ENCODE assay signal across 8 mouse cellular contexts in the genomic region with DNA sequence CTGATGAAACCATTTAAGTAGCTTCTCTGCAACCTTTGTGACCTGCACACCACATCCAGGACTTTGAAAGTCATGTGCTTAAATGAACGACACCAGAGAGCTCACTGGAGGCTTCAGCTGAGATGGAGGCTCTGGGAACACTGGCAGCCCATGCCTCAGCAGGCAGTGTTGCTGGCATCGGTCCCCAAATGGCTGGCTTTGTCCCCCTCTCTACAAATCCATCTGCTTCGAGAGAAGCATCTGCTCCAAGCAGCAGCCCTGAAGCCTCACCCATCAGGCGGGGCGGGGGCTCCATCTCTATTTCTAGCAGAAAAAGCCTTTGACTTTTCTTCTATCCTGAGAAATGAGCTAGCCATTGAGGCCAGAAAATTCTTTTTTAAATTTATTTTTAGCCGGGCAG.
DNase-seq lines count a peak whose midpoint lies in the region; ATAC-seq and TF ChIP-seq lines count a peak whose summit lies in the region.

No protein-coding gene starts in this region.

- TF ChIP-seq POLR2A in brain, embryonic 14.5 days (IDR thresholded peaks at IDR 0.05; ENCODE audit: borderline replicate concordance, extremely low read depth, insufficient read depth, insufficient read length, poor library complexity, severe bottlenecking) = no peak

- intact Hi-C loops in left cerebral cortex, postnatal 14 days (cut with DNase I) = loop anchor here (5.0 kb wide), 1 partner anchor 76 kb away; no protein-coding TSS in a partner anchor

- peak; percentile 32 for DNase-seq in gastrocnemius, postnatal 10 days
- no peak for DNase-seq in gastrocnemius, adult 8-10 months (ENCODE audit: low spot score in 2 of 2)
- peak; percentile 92 for DNase-seq in brain, embryonic 14.5 days (ENCODE audit: low read depth)
- DNase-seq in frontal cortex, postnatal 10 days (ENCODE audit: low spot score in 2 of 2) = peak; percentile 65 to 68
- peak; percentile 69 to 83 for DNase-seq in left cerebral cortex, postnatal 14 days (ENCODE audit: low spot score in 2 of 2)
- DNase-seq in urinary bladder, postnatal 10 days (ENCODE audit: low spot score) = no peak
- no peak for DNase-seq in embryo, embryonic 10 days (ENCODE audit: low spot score)

- TF ChIP-seq CTCF in brain, embryonic 14.5 days (IDR thresholded peaks at IDR 0.05; ENCODE audit: borderline replicate concordance, extremely low read depth, insufficient read depth, insufficient read length) = no peak

- no peak for ATAC-seq in granulocyte monocyte progenitor cell, adult 5-6 weeks (replicated peaks; ENCODE audit: poor library complexity, severe bottlenecking)

Comparison
In these comparisons a context has a peak if more than half of its experiments do, and no peak if none do; other contexts are left out.
1. DNase-seq: peak in gastrocnemius, postnatal 10 days (single experiment), brain, embryonic 14.5 days (single experiment), frontal cortex, postnatal 10 days (2 of 2) and left cerebral cortex, postnatal 14 days (2 of 2); none in gastrocnemius, adult 8-10 months (0 of 2), urinary bladder, postnatal 10 days (single experiment) and embryo, embryonic 10 days (single experiment).